Mouse (Mus musculus) liver (tissue): Measurements from ENCODE around the gene Wnk4.
A peak's percentile ranks its signal among the peaks of the same experiment; 100 is the strongest.

Experiments used
- DNase-seq: peaks from one replicate; pipeline ENCODE4 v3.0.0-alpha.2; 2020; ENCODE audit warnings: mixed read lengths

Gene Wnk4

DNA sequence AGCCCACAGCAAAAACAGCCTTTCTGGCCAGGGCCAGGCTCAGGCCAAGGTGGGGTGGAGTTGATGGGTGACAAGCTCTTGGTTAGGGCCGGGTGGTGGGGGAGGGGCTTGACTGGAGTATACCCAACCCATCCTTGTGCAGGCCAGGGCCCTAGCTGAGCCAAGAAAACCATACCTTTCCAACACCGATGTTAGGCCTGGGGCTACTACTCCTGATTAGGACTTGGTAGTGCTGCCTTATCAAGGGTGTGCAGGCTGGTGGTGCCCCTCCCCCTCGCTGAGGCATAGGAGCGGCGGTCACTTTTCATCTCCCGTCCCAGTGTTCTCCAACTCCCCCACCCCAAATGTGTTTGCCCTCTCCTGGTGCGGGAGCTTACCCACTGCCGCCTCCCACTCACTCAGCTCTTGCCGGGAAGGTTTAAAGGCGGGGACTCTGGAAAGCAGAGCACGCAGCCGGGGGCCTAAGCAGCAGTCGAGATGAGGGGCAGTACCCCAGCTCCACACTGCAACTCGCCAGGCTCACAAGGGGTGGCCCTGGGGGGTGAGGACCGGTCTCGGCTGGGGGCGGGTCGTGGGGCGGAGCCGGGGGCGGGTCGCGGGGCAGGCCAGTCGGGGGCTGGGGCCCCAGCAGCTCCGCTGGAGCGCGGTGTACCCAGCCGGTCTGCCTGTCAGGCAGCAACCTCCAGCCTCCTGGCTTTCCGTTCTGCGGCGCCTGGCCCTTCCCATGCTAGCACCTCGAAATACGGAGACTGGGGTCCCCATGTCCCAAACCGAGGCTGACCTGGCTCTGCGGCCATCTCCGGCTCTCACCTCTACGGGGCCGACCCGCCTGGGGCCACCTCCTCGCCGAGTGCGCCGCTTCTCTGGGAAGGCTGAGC, at the start of gene Wnk4:
TSS of gene Wnk4 (plus strand) at position 620 of the 878 bp plus-strand sequence.
- peak; percentile 93 for DNase-seq

- DNase-seq: no peak
Measured at GRCm38 (mm10) chr11:101211970-101212369, 48.4 kb upstream of the Wnk4 start.

GRCm38 (mm10) chr11:101216936-101217335, 43.4 kb upstream of the Wnk4 start:
- DNase-seq: no peak

GRCm38 (mm10) chr11:101218436-101219055, 41.8 kb upstream of the Wnk4 start:
- no peak for DNase-seq

- DNase-seq: no peak
Measured at GRCm38 (mm10) chr11:101220853-101221252, 39.5 kb upstream of the Wnk4 start.

DNA sequence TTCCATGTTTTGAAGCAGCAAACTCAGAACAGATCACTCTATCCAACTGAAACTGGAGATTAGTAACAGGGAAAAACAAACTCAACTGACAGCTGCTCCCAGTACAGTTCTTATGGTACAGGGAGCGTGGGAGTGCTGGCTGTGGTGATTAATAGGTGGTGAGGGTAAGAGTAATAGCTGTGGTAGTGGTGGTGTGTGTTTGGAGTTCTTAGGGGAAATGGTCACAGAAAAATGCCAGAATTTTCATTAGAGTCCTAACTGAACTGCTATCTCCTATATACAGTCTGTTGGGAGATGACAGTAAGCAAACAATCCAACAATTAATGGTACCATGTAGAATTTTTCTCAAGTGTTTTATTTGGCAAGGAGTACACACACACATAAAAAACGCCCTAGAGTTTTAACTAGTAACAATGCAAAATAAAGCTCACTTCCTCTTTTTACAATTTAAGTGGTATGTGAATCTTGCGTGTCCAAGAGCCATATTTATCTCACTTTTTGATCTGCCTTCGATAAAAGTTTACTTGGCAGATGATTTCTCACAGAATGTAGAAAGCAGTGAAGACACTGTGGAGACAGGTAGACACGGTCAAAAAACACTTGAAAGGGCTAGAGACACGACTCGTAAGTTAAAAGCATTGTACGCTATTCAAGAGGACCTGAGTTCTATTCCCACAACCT, 38.9 kb upstream of the Wnk4 start:
- no peak for DNase-seq

- no peak for DNase-seq
Measured at GRCm38 (mm10) chr11:101224337-101224736, 36.0 kb upstream of the Wnk4 start.

- no peak for DNase-seq
Measured at GRCm38 (mm10) chr11:101225331-101226064, 34.9 kb upstream of the Wnk4 start.

GRCm38 (mm10) chr11:101226065-101226701, 34.2 kb upstream of the Wnk4 start, which contains the start of gene Ezh1:
TSS of gene Ezh1 (minus strand) at chr11:101226463.
- DNase-seq: peak; percentile 92

DNA sequence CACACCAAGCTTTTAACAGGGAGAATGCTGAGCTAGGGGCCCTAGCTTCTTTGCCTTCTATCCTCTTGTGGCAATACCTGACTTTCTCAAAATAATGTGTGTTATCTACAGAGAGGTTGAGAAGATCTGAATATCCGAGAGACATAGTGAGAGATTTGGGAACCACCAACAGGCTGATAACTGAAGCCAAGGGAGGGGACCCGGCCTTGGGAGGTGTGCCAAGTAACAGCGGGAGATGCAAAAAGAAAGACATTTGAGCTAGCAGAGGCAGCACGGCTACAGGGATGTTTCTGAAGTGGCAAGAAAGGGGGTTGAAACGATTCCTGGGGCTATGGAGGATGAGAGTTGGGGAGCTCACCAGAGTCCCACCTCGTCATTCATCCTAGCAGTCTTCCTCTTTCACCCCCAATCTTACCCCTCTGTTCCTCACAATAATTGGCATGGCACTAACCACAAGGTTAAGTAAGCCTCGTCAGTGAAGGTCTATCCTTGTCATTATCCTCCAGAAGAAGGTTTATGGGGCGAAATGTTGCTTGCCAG, 30.9 kb upstream of the Wnk4 start:
- no peak for DNase-seq

GRCm38 (mm10) chr11:101230061-101230511, 30.3 kb upstream of the Wnk4 start:
- DNase-seq: no peak

DNA sequence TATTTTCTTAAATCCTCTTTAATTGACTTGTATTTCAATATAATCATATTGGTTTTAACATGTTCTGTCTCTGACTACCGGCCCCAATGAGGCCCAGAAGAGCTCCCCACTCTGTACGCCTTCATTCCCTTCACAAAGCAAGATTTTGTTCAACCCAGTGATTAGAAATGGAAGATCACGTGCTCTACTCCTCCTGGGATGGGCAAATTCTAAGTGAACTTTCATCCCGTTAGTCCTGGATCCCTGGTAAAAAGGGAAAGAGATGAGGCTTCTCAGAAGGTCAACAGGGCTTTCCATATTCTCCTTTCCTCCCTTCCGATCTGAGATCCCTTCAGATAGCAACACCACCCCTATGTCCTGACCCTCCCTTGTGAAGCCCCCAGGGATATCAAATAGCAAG, 29.8 kb upstream of the Wnk4 start:
- no peak for DNase-seq

DNA sequence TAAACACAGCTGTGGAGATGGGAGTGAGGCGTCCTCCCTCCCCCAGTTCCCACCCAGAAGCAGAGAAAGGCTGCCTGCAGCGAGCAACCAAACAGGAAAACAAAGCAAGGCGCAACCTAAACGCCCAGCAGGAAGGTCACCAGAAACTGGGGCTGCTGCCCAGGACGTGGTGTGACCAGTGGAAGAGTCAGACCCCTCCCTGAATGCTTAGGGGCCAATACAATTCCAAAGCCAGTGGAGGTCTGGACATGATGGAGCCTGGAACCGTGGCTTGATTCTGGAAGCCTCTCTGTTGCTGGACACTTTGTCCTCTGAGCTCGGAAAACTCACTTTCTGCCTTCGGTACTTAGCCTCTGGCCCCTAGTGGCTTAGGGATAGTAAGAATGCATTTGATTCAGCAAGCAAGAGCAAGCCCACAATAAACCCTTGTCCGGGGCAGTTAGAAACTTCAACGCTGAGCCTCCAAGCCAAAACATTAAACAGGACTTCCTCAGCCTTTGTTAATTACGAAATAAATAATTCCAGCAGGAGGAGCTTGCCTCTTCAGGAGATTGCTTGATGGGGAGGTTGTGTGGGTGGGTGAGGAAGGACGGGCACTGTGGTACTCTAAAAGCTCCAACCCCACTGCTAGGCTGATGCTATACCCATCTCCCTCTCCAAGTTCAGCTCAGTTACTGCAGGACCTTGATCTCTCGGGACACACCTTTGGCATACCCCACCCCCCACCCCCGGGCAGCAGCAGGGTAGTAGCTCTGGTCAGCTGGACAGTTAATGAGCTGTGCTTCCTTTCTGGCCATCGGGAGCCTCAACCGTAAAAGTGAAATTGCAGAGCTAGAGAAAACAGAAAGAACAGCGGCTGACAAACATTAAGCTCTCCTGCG, 29.1 kb upstream of the Wnk4 start:
- DNase-seq: no peak

- peak; percentile 29 for DNase-seq
Measured at GRCm38 (mm10) chr11:101232010-101232839, 28.1 kb upstream of the Wnk4 start.

DNA sequence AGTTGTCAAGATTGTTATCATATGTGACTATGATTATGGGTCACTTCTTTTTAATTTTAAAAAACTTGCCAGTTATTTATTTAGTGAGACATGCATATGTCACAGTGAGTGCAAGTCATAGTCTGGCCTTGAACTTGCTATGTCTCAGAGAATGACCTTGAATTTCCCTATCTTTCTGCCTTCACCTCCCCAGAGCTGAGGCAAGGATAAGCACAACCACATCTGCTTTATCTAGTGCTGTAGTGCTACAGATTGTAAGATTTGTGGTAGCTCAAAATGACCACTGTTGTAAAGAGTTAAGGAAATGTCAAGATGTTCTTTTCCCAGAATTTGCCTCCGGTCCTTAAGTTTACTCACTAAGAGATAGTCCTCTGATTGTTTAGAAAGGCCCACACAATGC, 27.1 kb upstream of the Wnk4 start:
- DNase-seq: no peak

DNA sequence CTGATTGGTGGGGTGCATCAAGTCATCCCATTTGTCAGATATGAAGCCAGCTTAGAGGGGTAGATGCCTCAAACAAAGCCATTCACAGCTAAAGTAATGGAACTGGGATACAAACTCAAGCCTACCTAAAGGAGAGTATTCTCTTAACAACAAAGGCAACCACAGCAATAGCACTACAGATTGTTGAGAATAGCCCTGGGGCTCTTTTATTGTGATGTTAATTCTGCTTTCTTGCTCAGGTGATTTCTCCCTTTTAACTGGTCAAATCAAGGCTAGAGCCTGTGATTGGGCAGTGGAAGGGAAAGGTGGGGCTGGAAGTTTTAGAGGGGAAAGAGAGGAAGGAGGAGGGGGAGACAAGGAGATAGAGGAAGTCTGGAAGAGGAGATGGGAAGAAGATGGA, 26.2 kb upstream of the Wnk4 start:
- no peak for DNase-seq

DNA sequence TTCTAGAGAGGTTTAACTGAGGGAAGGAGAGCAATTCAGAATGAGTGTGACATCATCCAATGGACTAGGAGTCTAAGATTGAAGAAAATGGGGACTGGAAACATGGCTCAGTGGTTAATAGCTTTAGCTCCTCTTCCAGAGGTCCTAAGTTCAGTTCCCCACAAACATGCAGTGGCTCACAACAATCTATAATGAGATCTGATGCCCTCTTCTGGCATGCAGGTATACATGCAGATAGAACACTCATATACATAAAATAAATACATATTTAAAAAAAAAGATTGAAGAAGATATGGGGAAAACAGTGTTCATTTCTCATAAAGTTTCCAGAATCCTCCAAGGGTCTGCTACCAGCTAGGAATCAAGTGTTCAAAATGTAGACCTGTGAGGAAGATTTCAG, 24.9 kb upstream of the Wnk4 start:
- DNase-seq: no peak

GRCm38 (mm10) chr11:101236782-101237181, 23.6 kb upstream of the Wnk4 start:
- no peak for DNase-seq

GRCm38 (mm10) chr11:101238071-101238647, 22.2 kb upstream of the Wnk4 start:
- DNase-seq: no peak

GRCm38 (mm10) chr11:101245071-101245470, 15.3 kb upstream of the Wnk4 start:
- no peak for DNase-seq
